Mouse (Mus musculus) CH12.LX (cell line): ENCODE measurements around the gene Cic. TPM values are rescaled to one million over a fixed set of nuclear protein-coding genes. Genes with fewer than 3 reads are reported as not detected.

Experiments used
- DNase-seq: peaks from one replicate; pipeline ENCODE4 v3.0.0-alpha.2; 2013; ENCODE audit errors: extremely low read depth
- H3K27ac ChIP-seq: 2 replicates; pipeline ENCODE4 v1.5.1; 2012; ENCODE audit warnings: low read depth, mild to moderate bottlenecking, control low read depth, moderate library complexity; ENCODE audit not compliant: insufficient read depth
- H3K27me3 ChIP-seq: replicated peaks from 2 replicates; pipeline ENCODE3; 2012; ENCODE audit warnings: inconsistent platforms
- H3K36me3 ChIP-seq, 2 experiments: replicated peaks in 1 of 2; 2 replicates each; pipeline versions ENCODE3 to v1.6.1; 2012; ENCODE audit warnings: inconsistent platforms in 1 of 2, low read length in 1 of 2, mild to moderate bottlenecking in 1 of 2, mixed read lengths in 1 of 2, moderate library complexity in 1 of 2; ENCODE audit not compliant: control insufficient read depth in 1 of 2, insufficient read depth in 1 of 2
- H3K4me1 ChIP-seq, 2 experiments: 2 replicates each; pipeline ENCODE4 v1.6.1; 2012; ENCODE audit warnings: inconsistent platforms in 1 of 2, moderate library complexity in 1 of 2; ENCODE audit not compliant: insufficient read depth in 2 of 2, control insufficient read depth in 1 of 2
- H3K4me2 ChIP-seq: 2 replicates; pipeline ENCODE4 v1.6.1; 2012; ENCODE audit warnings: low read depth, mild to moderate bottlenecking, control low read depth; ENCODE audit not compliant: poor library complexity, insufficient read depth, severe bottlenecking
- H3K4me3 ChIP-seq, 3 experiments: fragments of 150-350 bp in 1 of 3; sonication (generic) in 1 of 3; replicated peaks in 1 of 3; 2 replicates each; pipeline versions ENCODE3 to v1.5.1; 2011 to 2012; ENCODE audit warnings: low read depth in 2 of 3, low read length in 2 of 3, mild to moderate bottlenecking in 2 of 3, moderate library complexity in 2 of 3, control low read depth in 1 of 3, improper control_type of control experiment in 1 of 3, inconsistent platforms in 1 of 3, mixed read lengths in 1 of 3; ENCODE audit not compliant: poor library complexity in 1 of 3
- H3K79me2 ChIP-seq: replicated peaks from 2 replicates; pipeline ENCODE4 v1.6.1; 2012; ENCODE audit warnings: mild to moderate bottlenecking, moderate library complexity; ENCODE audit not compliant: control insufficient read depth, poor library complexity, insufficient read depth, severe bottlenecking; ENCODE audit errors: extremely low read depth
- H3K9ac ChIP-seq: 2 replicates; pipeline ENCODE4 v1.6.1; 2012; ENCODE audit warnings: low read depth, mild to moderate bottlenecking, control low read depth, moderate library complexity; ENCODE audit not compliant: insufficient read depth
- H3K9me3 ChIP-seq: replicated peaks from 2 replicates; pipeline ENCODE3; 2012; ENCODE audit warnings: low read length, inconsistent platforms, mixed read lengths
- CHD2 ChIP-seq: IDR thresholded peaks from 2 replicates; pipeline ENCODE4 v1.6.1; 2011; ENCODE audit warnings: low read length, improper control_type of control experiment
- EP300 ChIP-seq: IDR thresholded peaks from 2 replicates; pipeline ENCODE4 v1.6.1; 2011; ENCODE audit warnings: low read length, improper control_type of control experiment
- ETS1 ChIP-seq: conservative IDR thresholded peaks from 2 replicates; pipeline ENCODE4 v1.6.1; 2012; ENCODE audit warnings: low read depth, mild to moderate bottlenecking, inconsistent platforms, low read length, improper control_type of control experiment, moderate library complexity
- HCFC1 ChIP-seq: IDR thresholded peaks from 2 replicates; pipeline ENCODE4 v1.6.1; 2012; ENCODE audit warnings: low read depth, mild to moderate bottlenecking, inconsistent platforms, low read length, improper control_type of control experiment
- JUN ChIP-seq: IDR thresholded peaks from 2 replicates; pipeline ENCODE4 v1.6.1; 2011; ENCODE audit warnings: low read depth, mild to moderate bottlenecking, low read length, improper control_type of control experiment, moderate library complexity; ENCODE audit not compliant: insufficient read depth
- KAT2A ChIP-seq: IDR thresholded peaks from 2 replicates; pipeline ENCODE4 v1.6.1; 2012; ENCODE audit warnings: low read length, improper control_type of control experiment, inconsistent platforms; ENCODE audit not compliant: insufficient replicate concordance
- MAFK ChIP-seq: IDR thresholded peaks from 2 replicates; pipeline ENCODE4 v1.6.1; 2011; ENCODE audit warnings: low read length, improper control_type of control experiment; ENCODE audit not compliant: insufficient replicate concordance
- MAX ChIP-seq: IDR thresholded peaks from 2 replicates; pipeline ENCODE4 v1.6.1; 2011; ENCODE audit warnings: low read length, improper control_type of control experiment
- MYC ChIP-seq: IDR thresholded peaks from 2 replicates; pipeline ENCODE4 v1.6.1; 2011; ENCODE audit warnings: low read depth, mild to moderate bottlenecking, improper control_type of control experiment, low read length
- RAD21 ChIP-seq: IDR thresholded peaks from 2 replicates; pipeline ENCODE4 v1.6.1; 2011; ENCODE audit warnings: low read depth, mild to moderate bottlenecking, low read length, improper control_type of control experiment, moderate library complexity
- SMC3 ChIP-seq: IDR thresholded peaks from 2 replicates; pipeline ENCODE4 v1.6.1; 2011; ENCODE audit warnings: low read depth, low read length, improper control_type of control experiment
- UBTF ChIP-seq: IDR thresholded peaks from 2 replicates; pipeline ENCODE4 v1.6.1; 2012; ENCODE audit warnings: low read depth, mild to moderate bottlenecking, inconsistent platforms, low read length, improper control_type of control experiment, moderate library complexity
- USF2 ChIP-seq: conservative IDR thresholded peaks from 2 replicates; pipeline ENCODE4 v1.6.1; 2011; ENCODE audit warnings: low read depth, low read length, improper control_type of control experiment
- ZKSCAN1 ChIP-seq: IDR thresholded peaks from 2 replicates; pipeline ENCODE4 v1.6.1; 2012; ENCODE audit warnings: low read depth, inconsistent platforms, low read length, improper control_type of control experiment, borderline replicate concordance
- ZMIZ1 ChIP-seq: IDR thresholded peaks from 2 replicates; pipeline ENCODE4 v1.6.1; 2012; ENCODE audit warnings: low read depth, mild to moderate bottlenecking, inconsistent platforms, low read length, improper control_type of control experiment
- dilution Hi-C: fragments of 300-500 bp; cut with MboI; formaldehyde crosslinking; loops from 2 replicates; pipeline ENCODE4 v1.14.3; 2020; ENCODE audit warnings: low sequenced_read_pairs; ENCODE audit not compliant: extremely low pct_unique_long_range_greater_than_20kb, extremely low pct_ligation_motif_present
- in situ Hi-C: fragments of 300-500 bp; cut with MboI; formaldehyde crosslinking; loops from 3 replicates; pipeline ENCODE4 v1.14.3; 2019; ENCODE audit warnings: low sequenced_read_pairs, low pct_ligation_motif_present, low pct_unique_long_range_greater_than_20kb, mixed read lengths
- polyA plus RNA-seq: library from polyadenylated mRNA; unstranded; fragments of >175 nt; gene quantifications from 2 replicates; pipeline ENCODE4 v1.2.1, GENCODE M21; 2012; ENCODE audit warnings: low read depth; ENCODE audit not compliant: insufficient read length
- total RNA-seq, 2 experiments: library from RNA; depleted of rRNA; stranded (reverse); fragments of 300-350 nt in 1 of 2; fragments of >200 nt in 1 of 2; gene quantifications; 2 replicates each; pipeline ENCODE4 v1.2.3; 2012 to 2014

Gene Cic
- total and polyA plus RNA-seq, 3 experiments, result 2.5 to 34.5 (median 21.7) TPM

DNA sequence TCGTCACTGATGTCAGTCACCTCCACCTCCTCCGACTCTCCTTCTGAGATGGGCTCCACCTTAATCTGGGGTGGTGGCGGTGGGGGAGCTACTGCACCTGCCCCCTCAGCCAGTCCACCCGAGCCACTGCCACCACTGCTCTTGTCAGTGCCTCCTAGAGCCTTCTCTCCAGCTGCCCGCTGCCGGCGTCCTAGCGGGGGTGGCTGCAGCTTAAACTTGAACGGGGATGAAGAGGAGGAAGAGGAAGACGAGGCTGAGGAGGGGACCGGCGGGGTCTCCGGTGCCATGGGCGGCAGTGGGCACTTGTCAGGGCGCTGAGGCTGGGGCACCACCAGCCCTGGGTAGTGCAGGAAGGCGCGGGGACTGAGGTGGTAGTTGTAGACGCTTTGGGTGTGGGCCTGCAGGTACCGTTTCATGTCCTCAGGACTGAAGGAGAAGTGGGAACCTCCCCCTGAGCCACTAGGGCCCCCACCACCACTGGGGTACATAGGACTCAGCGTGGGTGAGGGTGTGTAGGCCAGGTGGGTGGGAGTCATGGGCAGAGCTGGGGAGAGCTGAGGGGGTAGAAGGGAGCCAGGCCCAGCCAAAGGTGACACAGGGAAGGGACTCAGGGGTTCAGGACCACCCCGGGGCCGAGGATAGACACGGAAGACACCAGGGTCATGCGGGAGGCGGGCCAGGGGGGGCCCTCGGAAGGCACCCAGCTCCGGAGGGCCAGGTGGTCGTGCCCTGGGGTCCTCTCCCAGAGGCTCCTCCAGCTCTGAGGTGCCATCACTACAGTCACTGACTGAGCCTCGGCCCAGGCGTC, 22.7 kb upstream of the Cic start:
- Histone ChIP-seq H3K4me3 (no peak overlapping the region), H3K9me3 (no peaks in the 10 kb centered on the region), H3K4me1 (peaks cover 5 to 26% of the 10 kb centered on the region in 2 experiments; a peak in 3 of 4 replicates), H3K9ac (no peak overlapping the region), H3K79me2 (peaks cover 15% of the 10 kb centered on the region)
- no peak for DNase-seq
- in situ Hi-C loops, result loop anchor here (5.0 kb wide), 1 partner anchor 33 kb away; no protein-coding TSS in a partner anchor
- no peak for TF ChIP-seq ZMIZ1
- no peak for TF ChIP-seq KAT2A
- TF ChIP-seq USF2, result no peak
- no peak for TF ChIP-seq CHD2
- TF ChIP-seq JUN, result no peak
- no peak for TF ChIP-seq EP300
- TF ChIP-seq HCFC1, result no peak
- TF ChIP-seq MAFK, result no peak
- no peak for TF ChIP-seq SMC3
- TF ChIP-seq RAD21, result no peak
- no peak for TF ChIP-seq MAX
- no peak for TF ChIP-seq UBTF
- TF ChIP-seq ETS1, result no peak
- TF ChIP-seq, all 38 proteins: peak for 0
- no peak overlapping the region for H3K4me2 ChIP-seq
- H3K36me3 ChIP-seq, result peaks cover 11 to 47% of the 10 kb centered on the region in 2 experiments
- no peaks in the 10 kb centered on the region for H3K27me3 ChIP-seq
- H3K27ac ChIP-seq, result no peak overlapping the region
- dilution Hi-C loops, result no loop called here

- in situ Hi-C loops, result no loop called here
- no peak for DNase-seq
- TF ChIP-seq ZKSCAN1, result no peak
- TF ChIP-seq MYC, result no peak
- Histone ChIP-seq H3K4me3 (no peak overlapping the region), H3K79me2 (peaks cover 17% of the 10 kb centered on the region), H3K27ac (no peak overlapping the region), H3K4me2 (no peak overlapping the region), H3K9ac (no peak overlapping the region), H3K4me1 (peaks cover 5 to 29% of the 10 kb centered on the region in 2 experiments; a peak in 3 of 4 replicates), H3K9me3 (no peaks in the 10 kb centered on the region), H3K27me3 (no peaks in the 10 kb centered on the region), H3K36me3 (peaks cover 11 to 43% of the 10 kb centered on the region in 2 experiments)
- dilution Hi-C loops, result no loop called here
These were observed 21.3 kb upstream of the Cic start for GRCm38 (mm10) chr7:25246079-25246758.
